Mouse (Mus musculus) frontal cortex, postnatal 14 days (tissue): ENCODE data around the gene Jph2.

Source experiments
- DNase-seq, 2 experiments: peaks; one replicate each; pipeline ENCODE4 v3.0.0; 2022; ENCODE audit warnings: low spot score in 2 of 2

Gene Jph2

DNA sequence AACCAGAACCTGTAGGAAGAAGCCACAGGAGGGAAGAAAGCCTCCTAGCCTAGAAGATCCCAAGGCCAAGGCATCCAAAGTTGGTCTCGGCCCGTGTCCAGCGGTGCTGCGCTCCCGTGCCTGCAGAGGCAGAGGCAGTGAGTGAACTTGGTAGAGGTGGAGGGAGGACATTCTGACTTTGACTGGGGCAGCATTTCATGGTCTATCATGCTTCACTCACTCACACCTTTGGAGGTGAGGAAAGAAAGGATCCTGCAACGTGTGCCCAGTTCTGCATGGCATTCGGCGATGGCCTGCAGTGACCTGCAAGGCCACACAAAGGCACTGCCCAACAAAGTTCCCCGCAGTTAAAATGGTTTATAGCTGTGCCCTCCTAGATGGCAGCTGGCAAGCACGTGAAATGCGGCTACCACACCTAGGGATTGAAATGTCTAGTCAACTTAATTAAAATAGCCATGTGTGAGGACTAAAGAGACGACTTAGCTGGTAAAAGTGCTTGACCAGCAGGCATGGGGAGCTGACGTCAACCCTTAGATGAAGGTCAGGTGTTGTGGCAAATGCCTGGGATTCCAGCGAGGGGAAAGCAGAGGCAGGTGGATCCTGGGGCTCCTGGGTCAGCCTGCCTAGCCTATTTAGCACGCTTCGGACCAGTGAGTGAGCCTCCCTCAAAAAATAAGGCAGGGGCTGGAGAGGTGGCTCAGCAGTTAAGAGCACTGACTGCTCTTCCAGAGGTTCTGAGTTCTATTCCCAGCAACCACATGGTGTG is 36.8 kb downstream of the Jph2 start:
- DNase-seq = no peak

GRCm38 (mm10) chr2:163359253-163359652 is 38.5 kb downstream of the Jph2 start:
- DNase-seq = no peak

DNA sequence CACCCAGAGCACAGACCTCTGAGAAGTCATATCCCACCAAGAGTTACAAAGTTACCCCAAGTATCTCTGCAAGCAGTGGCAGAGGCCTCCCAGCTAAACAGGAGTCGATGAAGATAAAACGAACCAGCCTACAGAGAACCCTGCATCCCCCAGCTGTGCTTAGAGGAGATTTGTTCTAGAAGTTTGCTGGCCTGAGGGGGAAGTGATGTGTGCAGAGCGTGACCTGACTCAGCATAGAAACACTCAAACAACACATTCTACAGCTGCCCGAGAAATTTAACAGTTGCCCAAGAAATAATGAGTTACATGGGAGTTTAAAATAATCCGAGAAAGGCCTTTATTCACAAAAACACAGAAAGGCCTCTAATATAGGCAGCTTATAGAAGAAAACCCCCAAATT is 39.1 kb downstream of the Jph2 start:
- no peak for DNase-seq

GRCm38 (mm10) chr2:163356113-163356840 is 41.5 kb downstream of the Jph2 start:
- DNase-seq = no peak

DNA sequence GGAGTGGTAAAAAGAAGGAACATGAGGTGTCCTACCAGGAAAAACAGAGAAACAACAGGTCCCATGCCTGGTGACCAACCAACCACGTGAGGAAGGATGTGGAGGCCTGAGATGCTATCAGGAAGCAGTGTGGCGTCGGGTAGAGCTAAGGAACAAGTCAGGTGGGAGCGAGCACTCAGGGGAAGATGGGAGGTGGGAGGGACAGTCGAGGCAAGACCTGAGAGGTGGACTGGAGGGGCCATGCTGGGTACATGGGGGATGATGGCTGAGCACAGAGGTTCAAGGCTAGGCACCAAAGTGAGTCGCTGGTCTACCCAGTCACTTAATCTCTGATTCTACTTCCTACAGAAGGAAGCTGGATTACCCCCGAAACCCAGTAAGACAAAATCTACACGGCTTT is 42.1 kb downstream of the Jph2 start:
- no peak for DNase-seq

- no peak for DNase-seq
Measured at GRCm38 (mm10) chr2:163353731-163354130, 44.1 kb downstream of the Jph2 start.

DNA sequence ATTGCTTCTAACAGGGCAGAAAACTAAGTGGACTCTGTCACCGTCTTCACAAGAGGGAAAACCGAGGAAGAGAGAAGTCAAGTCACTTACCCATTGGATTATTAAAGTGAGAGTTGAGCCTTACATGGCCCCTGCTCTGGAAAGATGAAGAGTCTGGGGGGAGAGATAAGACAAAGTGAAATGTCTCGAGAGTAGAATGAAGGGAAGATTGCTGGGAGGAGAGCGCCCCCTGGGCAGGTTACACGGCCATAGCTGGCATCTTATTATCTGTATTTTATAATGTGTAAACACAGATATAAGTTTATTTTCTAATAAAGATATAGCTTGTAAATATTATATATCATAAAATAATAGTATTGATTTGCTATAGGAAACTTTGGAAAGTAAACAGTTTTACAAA is 47.4 kb downstream of the Jph2 start:
- DNase-seq = no peak

- no peak for DNase-seq
Measured at GRCm38 (mm10) chr2:163349411-163349810, 48.4 kb downstream of the Jph2 start.

DNA sequence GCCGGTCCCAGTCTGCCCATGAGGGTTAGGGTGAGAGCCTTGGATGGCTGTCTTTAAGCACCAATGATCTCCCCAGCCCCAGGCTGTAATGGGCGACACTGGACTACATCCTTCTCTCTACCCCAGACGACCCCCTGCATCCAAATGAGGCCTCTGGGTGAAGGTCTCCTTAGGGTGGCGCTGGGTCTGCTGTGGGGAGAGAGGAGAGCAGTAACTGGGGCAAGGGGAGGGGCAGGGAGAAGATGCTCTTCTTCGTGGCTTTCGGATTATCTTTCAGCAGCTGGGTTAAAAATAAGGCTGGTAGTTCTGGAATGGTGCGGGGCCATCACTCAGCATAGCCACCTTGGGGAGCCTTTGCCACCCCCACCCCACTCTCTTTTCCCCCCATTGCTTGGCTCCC is 49.1 kb downstream of the Jph2 start:
- DNase-seq = no peak

DNA sequence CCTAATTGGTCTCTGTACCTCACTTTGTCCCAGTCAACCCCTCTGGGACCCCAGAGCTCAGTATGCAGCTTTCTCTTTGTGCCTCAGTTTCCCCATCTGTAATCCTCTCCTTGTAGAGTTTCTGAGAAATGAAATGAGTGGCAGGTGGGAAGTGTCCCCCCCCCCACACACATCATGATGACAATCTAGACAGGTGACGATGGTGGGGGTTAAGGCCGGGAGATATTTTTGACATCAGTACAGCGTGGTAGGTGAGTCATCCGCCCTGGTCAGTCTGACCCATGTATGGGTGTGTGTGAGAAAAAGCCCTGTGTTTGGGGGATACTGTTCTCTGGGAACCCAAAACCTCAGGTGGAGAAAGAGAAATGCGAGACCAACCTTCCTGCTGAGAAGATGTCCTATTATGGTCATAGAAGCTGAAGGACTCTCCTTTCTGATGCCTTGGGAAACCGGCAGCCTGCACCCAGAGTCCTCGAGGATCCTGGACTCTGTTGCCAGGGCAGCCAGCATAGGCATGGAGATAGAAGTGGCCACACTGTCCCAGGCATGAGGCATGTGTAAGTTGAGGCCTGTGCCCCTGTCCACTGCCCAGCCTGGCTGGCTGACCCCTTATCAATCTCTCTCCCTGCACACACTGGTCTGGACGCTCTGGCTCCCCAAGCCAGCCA is 50.1 kb downstream of the Jph2 start:
- no peak for DNase-seq

DNA sequence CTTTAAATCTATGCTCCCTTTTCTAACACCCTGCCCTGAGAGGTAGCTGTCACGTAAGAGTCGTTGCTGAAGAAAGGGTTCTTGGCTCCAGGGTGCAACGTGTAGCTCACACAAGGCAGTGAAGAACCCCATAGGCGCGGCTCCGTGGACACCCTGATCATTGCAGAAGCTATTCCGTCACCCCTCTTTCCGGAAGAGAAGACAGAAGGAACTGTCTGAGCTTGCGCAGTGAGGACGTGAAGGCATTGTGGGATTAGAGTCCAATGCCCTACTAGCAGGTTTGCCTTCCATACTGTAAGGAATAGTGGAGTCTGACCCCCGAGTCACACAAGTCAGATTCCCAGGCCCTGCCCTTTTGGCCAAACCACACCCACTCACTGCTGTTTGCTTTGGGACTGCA is 51.3 kb downstream of the Jph2 start:
- no peak for DNase-seq

DNA sequence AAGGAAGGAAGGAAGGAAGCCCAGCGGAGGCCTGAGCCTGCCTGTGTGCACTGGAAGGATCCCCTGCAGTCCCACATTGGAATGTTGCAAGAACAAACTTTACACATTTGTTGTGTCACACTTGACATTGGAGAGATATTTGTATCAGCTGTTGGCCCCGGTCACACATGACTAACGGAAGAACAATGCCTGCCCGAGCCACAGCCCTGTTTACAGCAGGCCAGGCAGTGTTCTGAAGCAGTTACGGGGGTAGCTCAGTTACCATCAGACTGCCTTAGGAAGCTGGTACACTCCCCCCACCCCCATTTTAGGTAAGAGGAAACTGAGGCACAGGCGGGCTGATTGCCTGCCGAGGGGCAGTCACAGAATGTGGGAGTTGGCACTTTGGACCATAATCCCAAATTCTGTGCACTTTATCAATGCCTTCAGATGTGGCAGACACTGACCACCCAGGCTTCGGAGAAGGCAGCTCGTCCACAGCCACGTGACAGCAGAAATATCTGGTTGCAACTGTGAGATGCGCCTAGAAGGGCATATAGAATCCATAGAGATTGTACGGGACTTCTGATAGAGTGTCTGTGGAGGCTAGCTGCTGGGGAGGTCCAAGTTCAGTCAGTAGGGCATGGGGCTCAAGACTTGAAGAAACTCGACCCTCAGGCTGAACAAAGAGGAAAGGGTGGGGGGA is 52.7 kb downstream of the Jph2 start:
- DNase-seq = no peak

- DNase-seq = no peak
Measured at GRCm38 (mm10) chr2:163343671-163344070, 54.1 kb downstream of the Jph2 start.

DNA sequence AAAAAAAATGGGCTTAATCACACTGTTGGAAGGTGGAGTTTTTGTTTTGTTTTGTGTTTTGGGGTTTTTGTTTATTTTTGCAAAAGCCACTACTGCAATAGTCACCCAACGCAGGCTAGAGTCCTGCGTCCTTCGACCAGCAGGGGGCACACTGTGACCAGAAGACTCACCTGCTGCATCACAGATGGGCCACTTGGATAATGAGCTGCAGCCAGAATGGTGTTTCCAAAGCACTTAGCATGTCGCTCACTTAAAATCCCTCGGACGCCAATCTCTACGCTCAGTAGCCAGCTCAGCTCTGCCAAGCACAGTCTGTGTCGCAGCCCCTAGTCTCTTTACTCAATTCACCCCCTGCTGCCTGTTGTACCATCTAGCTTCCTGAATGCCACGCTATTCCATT is 57.5 kb downstream of the Jph2 start:
- DNase-seq = peak; percentile 22 to 53

- peak; percentile 20 to 41 for DNase-seq
Measured at GRCm38 (mm10) chr2:163332368-163333055, 65.3 kb downstream of the Jph2 start.

DNA sequence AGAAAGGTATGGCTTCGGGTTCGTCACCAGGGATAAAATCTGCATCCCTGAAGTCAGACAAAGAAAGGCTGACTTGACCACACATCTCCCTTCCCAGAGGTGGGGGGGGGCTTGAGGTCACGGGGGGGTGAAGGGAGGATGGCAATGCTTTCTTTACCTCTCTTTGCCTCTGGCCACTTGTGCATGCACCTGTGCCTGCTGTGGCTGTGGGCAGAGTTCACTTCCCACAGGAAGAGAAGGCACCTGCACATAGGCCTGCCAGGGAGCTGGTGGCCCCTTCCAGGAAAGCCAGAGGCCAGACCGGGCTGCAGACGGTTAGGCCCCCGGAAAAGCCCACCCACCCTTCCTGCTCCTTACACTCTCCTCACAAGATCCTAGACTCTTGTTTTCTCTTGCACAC is 66.4 kb downstream of the Jph2 start:
- DNase-seq = no peak

DNA sequence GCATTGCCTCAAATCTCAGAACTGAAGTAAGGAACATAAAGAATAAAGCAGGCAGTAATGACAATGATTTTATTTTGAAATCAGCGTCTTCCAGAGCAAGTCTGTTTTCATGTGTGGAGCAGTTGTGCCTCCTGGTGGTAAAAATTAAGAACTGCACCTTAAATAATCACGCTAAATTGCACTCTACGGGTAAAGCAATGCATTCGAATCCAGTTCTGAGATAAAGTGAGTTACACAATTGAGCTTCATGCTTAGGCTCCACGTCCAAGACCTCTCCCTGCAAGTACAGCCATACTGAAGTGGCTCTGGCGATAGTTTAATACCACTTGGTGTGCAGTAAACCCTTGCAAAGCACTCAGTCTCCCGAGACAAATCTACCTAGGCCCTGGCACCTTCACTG is 67.1 kb downstream of the Jph2 start:
- peak in 1 of 2 experiments; percentile 36 for DNase-seq

- no peak for DNase-seq
Measured at GRCm38 (mm10) chr2:163323163-163323562, 74.6 kb downstream of the Jph2 start.

DNA sequence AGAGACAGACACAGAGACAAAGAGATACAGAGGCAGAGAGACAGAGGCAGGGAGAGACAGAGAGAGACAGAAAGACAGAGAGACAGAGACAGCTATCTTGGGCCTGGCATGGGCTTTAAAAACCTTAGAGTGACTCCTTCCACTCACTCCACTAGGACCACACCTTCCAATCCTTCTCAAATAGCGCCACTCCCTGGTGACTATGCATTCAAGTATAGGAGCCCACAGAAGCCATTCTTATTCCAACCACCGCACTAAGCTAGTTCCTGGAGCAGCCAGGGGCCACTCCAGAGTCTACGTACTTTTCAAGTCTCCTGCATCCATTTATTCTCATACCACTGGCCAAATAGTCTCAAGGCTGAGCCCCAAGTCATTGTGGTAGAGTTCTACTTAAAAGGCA is 79.0 kb downstream of the Jph2 start:
- no peak for DNase-seq

DNA sequence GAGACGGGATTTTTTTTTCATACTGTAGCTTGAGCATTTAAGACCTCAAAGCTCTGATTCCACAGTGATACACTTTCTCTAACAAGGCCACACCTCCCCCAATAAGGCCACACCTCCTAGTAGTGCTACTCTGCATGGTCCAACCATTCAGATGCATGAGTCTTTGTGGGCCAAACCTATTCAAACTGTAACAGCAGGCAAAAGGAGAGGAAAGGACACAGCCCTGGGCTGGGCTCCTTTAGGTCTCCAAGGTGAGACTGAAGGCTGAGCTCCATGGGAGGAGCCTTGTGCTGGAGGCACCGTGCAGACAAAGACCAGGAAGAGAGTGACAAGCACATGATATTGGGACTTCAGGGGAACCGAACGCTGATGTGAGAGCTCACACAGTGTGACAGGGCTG is 80.5 kb downstream of the Jph2 start:
- no peak for DNase-seq

- DNase-seq = no peak
Measured at GRCm38 (mm10) chr2:163310163-163310688, 87.6 kb downstream of the Jph2 start.
